Mouse (Mus musculus): ENCODE results near the gene Sntb2. TPM values are rescaled to one million over a fixed set of nuclear protein-coding genes. Genes with fewer than 3 reads are reported as not detected.
A peak's percentile ranks its signal among the peaks of the same experiment; 100 is the strongest.
"Not testable (repeated sequence)": the region's sequence is repeated elsewhere in the genome, so short reads cannot be mapped to it uniquely, and the experiment has no call there.

Sntb2 gene
- polyA plus RNA-seq, 1 experiment from 2014 or later: 10.3 TPM

GRCm38 (mm10) chr8:106908291-106908690 is 27.3 kb upstream of the Sntb2 start:
- Histone ChIP-seq H3K4me2 (no peak overlapping the region), H3K9ac (no peak overlapping the region), H3K4me1 (no peaks in the 10 kb centered on the region), H3K27me3 (replicated peaks) (no peaks in the 10 kb centered on the region), H3K27ac (replicated peaks) (no peak overlapping the region), H3K36me3 (peaks cover 87% of the 10 kb centered on the region), H3K9me3 (no peaks in the 10 kb centered on the region), H3K4me3 (no peak overlapping the region)
- ATAC-seq (ENCODE audit: extremely low read depth, insufficient number of reproducible peaks, low FRiP score, low TSS enrichment): no peak
- 88% methylated on average over 7 of the region's 7 CpGs for WGBS

- Histone ChIP-seq H3K9ac (no peak overlapping the region), H3K36me3 (peaks cover 85% of the 10 kb centered on the region), H3K4me2 (no peak overlapping the region), H3K27ac (replicated peaks) (no peak overlapping the region), H3K4me3 (no peak overlapping the region), H3K9me3 (no peaks in the 10 kb centered on the region; the same call in 1 of the 2 replicates), H3K27me3 (replicated peaks) (no peaks in the 10 kb centered on the region), H3K4me1 (no peaks in the 10 kb centered on the region)
- no peak for ATAC-seq (ENCODE audit: extremely low read depth, insufficient number of reproducible peaks, low FRiP score, low TSS enrichment)
- 93% methylated on average over 10 of the region's 10 CpGs for WGBS
Measured at GRCm38 (mm10) chr8:106913631-106914030, 21.9 kb upstream of the Sntb2 start.

- H3K9me3 ChIP-seq: no peaks in the 10 kb centered on the region
- no peaks in the 10 kb centered on the region for H3K27me3 ChIP-seq (replicated peaks)
- ATAC-seq (ENCODE audit: extremely low read depth, insufficient number of reproducible peaks, low FRiP score, low TSS enrichment): no peak
- H3K27ac ChIP-seq (replicated peaks): no peak overlapping the region
- 85% methylated on average over 8 of the region's 8 CpGs for WGBS
- no peak overlapping the region for H3K4me2 ChIP-seq
- H3K36me3 ChIP-seq: peaks cover 86% of the 10 kb centered on the region
- H3K4me3 ChIP-seq: no peak overlapping the region
- no peak overlapping the region for H3K9ac ChIP-seq
- peaks cover 3% of the 10 kb centered on the region for H3K4me1 ChIP-seq
Measured at GRCm38 (mm10) chr8:106919721-106920394, 15.7 kb upstream of the Sntb2 start.

- 88% methylated on average over 5 of the region's 5 CpGs for WGBS
- peaks cover 81% of the 10 kb centered on the region for H3K36me3 ChIP-seq
- no peak for ATAC-seq (ENCODE audit: extremely low read depth, insufficient number of reproducible peaks, low FRiP score, low TSS enrichment)
- no peak overlapping the region for H3K4me2 ChIP-seq
- no peaks in the 10 kb centered on the region for H3K9me3 ChIP-seq
- H3K4me1 ChIP-seq: peaks cover 4% of the 10 kb centered on the region
- no peaks in the 10 kb centered on the region for H3K27me3 ChIP-seq (replicated peaks)
- H3K4me3 ChIP-seq: no peak overlapping the region
- no peak overlapping the region for H3K9ac ChIP-seq
- H3K27ac ChIP-seq (replicated peaks): no peak overlapping the region
Measured at GRCm38 (mm10) chr8:106920395-106920741, 15.2 kb upstream of the Sntb2 start.

- WGBS: 74% methylated on average over 4 of the region's 4 CpGs
Measured at GRCm38 (mm10) chr8:106924057-106924456, 11.5 kb upstream of the Sntb2 start.

GRCm38 (mm10) chr8:106924904-106925349 is 10.6 kb upstream of the Sntb2 start:
- ATAC-seq (ENCODE audit: extremely low read depth, insufficient number of reproducible peaks, low FRiP score, low TSS enrichment): no peak
- no peaks in the 10 kb centered on the region for H3K27me3 ChIP-seq (replicated peaks)
- H3K4me3 ChIP-seq: no peak overlapping the region
- no peak overlapping the region for H3K4me2 ChIP-seq
- peaks cover 10% of the 10 kb centered on the region for H3K4me1 ChIP-seq
- WGBS: 62% methylated on average over 8 of the region's 8 CpGs
- no peaks in the 10 kb centered on the region for H3K9me3 ChIP-seq
- H3K36me3 ChIP-seq: peaks cover 35% of the 10 kb centered on the region
- H3K27ac ChIP-seq (replicated peaks): peak overlapping the region; percentile 43
- H3K9ac ChIP-seq: no peak overlapping the region; the same call in 1 of the 2 replicates

More at GRCm38 (mm10) chr8:106924057-106924456, 11.5 kb upstream of the Sntb2 start:
- Histone ChIP-seq H3K4me3 (no peak overlapping the region), H3K4me1 (peaks cover 4% of the 10 kb centered on the region), H3K27me3 (replicated peaks) (no peaks in the 10 kb centered on the region), H3K36me3 (peaks cover 44% of the 10 kb centered on the region), H3K4me2 (no peak overlapping the region), H3K27ac (replicated peaks) (no peak overlapping the region), H3K9me3 (no peaks in the 10 kb centered on the region), H3K9ac (no peak overlapping the region)
- no peak for ATAC-seq (ENCODE audit: extremely low read depth, insufficient number of reproducible peaks, low FRiP score, low TSS enrichment)

GRCm38 (mm10) chr8:106925446-106925845 is 10.1 kb upstream of the Sntb2 start:
- H3K9me3 ChIP-seq: no peaks in the 10 kb centered on the region
- no peak overlapping the region for H3K4me3 ChIP-seq
- no peaks in the 10 kb centered on the region for H3K27me3 ChIP-seq (replicated peaks)
- H3K4me2 ChIP-seq: no peak overlapping the region
- no peak overlapping the region for H3K9ac ChIP-seq
- 84% methylated on average over 4 of the region's 4 CpGs for WGBS
- H3K36me3 ChIP-seq: peaks cover 30% of the 10 kb centered on the region
- H3K27ac ChIP-seq (replicated peaks): no peak overlapping the region
- ATAC-seq (ENCODE audit: extremely low read depth, insufficient number of reproducible peaks, low FRiP score, low TSS enrichment): no peak
- H3K4me1 ChIP-seq: peaks cover 12% of the 10 kb centered on the region

GRCm38 (mm10) chr8:106927247-106927646 is 8.3 kb upstream of the Sntb2 start:
- no peak overlapping the region for H3K9ac ChIP-seq
- 50% methylated on average over 4 of the region's 4 CpGs for WGBS
- H3K4me2 ChIP-seq: no peak overlapping the region
- no peaks in the 10 kb centered on the region for H3K27me3 ChIP-seq (replicated peaks)
- no peak overlapping the region for H3K4me3 ChIP-seq
- H3K4me1 ChIP-seq: peaks cover 18% of the 10 kb centered on the region
- H3K9me3 ChIP-seq: no peaks in the 10 kb centered on the region
- H3K27ac ChIP-seq (replicated peaks): no peak overlapping the region
- peaks cover 15% of the 10 kb centered on the region for H3K36me3 ChIP-seq
- no peak for ATAC-seq (ENCODE audit: extremely low read depth, insufficient number of reproducible peaks, low FRiP score, low TSS enrichment)

- not testable (repeated sequence) for H3K4me3 ChIP-seq; H3K9ac ChIP-seq; H3K9me3 ChIP-seq; H3K4me2 ChIP-seq; H3K27me3 ChIP-seq (replicated peaks); H3K36me3 ChIP-seq; ATAC-seq (ENCODE audit: extremely low read depth, insufficient number of reproducible peaks, low FRiP score, low TSS enrichment); H3K27ac ChIP-seq (replicated peaks)
- 88% methylated on average over 11 of the region's 11 CpGs for WGBS
- peaks cover 27% of the 10 kb centered on the region for H3K4me1 ChIP-seq
Measured at GRCm38 (mm10) chr8:106928182-106928581, 7.4 kb upstream of the Sntb2 start.

- no peak for ATAC-seq (ENCODE audit: extremely low read depth, insufficient number of reproducible peaks, low FRiP score, low TSS enrichment)
- Histone ChIP-seq H3K36me3 (no peaks in the 10 kb centered on the region), H3K9me3 (no peaks in the 10 kb centered on the region), H3K27me3 (replicated peaks) (no peaks in the 10 kb centered on the region), H3K4me3 (no peak overlapping the region), H3K4me2 (no peak overlapping the region), H3K27ac (replicated peaks) (peak overlapping the region; percentile 66), H3K4me1 (peaks cover 27% of the 10 kb centered on the region), H3K9ac (no peak overlapping the region)
- 63% methylated on average over 6 of the region's 6 CpGs for WGBS
Measured at GRCm38 (mm10) chr8:106929155-106929913, 6.2 kb upstream of the Sntb2 start.

GRCm38 (mm10) chr8:106929921-106930320 is 5.6 kb upstream of the Sntb2 start:
- H3K27me3 ChIP-seq (replicated peaks): no peaks in the 10 kb centered on the region
- peak overlapping the region; percentile 66 for H3K27ac ChIP-seq (replicated peaks)
- H3K4me3 ChIP-seq: no peak overlapping the region
- 73% methylated on average over 5 of the region's 5 CpGs for WGBS
- no peaks in the 10 kb centered on the region for H3K36me3 ChIP-seq
- H3K4me1 ChIP-seq: peaks cover 23% of the 10 kb centered on the region
- no peak overlapping the region for H3K9ac ChIP-seq
- ATAC-seq (ENCODE audit: extremely low read depth, insufficient number of reproducible peaks, low FRiP score, low TSS enrichment): no peak
- H3K4me2 ChIP-seq: no peak overlapping the region
- no peaks in the 10 kb centered on the region for H3K9me3 ChIP-seq
